Mouse (Mus musculus) hindbrain, embryonic 10.5 days (tissue): ENCODE measurements around the gene Acat2. TPM values are rescaled to one million over a fixed set of nuclear protein-coding genes. Genes with fewer than 3 reads are reported as not detected.
A peak's percentile ranks its signal among the peaks of the same experiment; 100 is the strongest.
"Not testable (repeated sequence)": the region's sequence is repeated elsewhere in the genome, so short reads cannot be mapped to it uniquely, and the experiment has no call there.

Experiments used
- DNase-seq: peaks from one replicate; pipeline ENCODE4 v3.0.0-alpha.2; 2017; ENCODE audit warnings: low spot score
- H3K27ac ChIP-seq: fragments of 300-500 bp; sonication (generic); 2 replicates; pipeline ENCODE4 v1.5.1; 2016; ENCODE audit warnings: mild to moderate bottlenecking, moderate library complexity
- H3K27me3 ChIP-seq: fragments of 300-500 bp; sonication (generic); 2 replicates; pipeline ENCODE4 v1.6.1; 2016; ENCODE audit warnings: mild to moderate bottlenecking; ENCODE audit not compliant: poor library complexity, insufficient read depth, severe bottlenecking
- H3K36me3 ChIP-seq: fragments of 300-500 bp; sonication (generic); 2 replicates; pipeline ENCODE4 v1.6.1; 2016; ENCODE audit warnings: mild to moderate bottlenecking, moderate library complexity
- H3K4me1 ChIP-seq: fragments of 300-500 bp; sonication (generic); replicated peaks from 2 replicates; pipeline ENCODE4 v1.6.1; 2016; ENCODE audit warnings: mild to moderate bottlenecking
- H3K4me3 ChIP-seq: fragments of 300-500 bp; sonication (generic); 2 replicates; pipeline ENCODE4 v1.5.1; 2016; ENCODE audit warnings: mild to moderate bottlenecking, moderate library complexity
- H3K9me3 ChIP-seq: fragments of 300-500 bp; sonication (generic); 2 replicates; pipeline ENCODE4 v1.6.1; 2016; ENCODE audit warnings: mild to moderate bottlenecking, moderate library complexity
- WGBS: fragments of 180-500 bp; shearing (Covaris S2); methylation state at CpG from one replicate; pipeline ENCODE4 v1.1.7; 2016; 5-methylcytosine and 5-hydroxymethylcytosine counted together
- polyA plus RNA-seq: library from polyadenylated mRNA; unstranded; fragments of >200 nt; fragmentation: Nextera tagmentation; extraction: Ambion mirVana; gene quantifications from 2 replicates; pipeline ENCODE4 v1.2.1, GENCODE M21; 2016

Gene Acat2
- 384 and 451 TPM in 2 replicates for polyA plus RNA-seq

DNA sequence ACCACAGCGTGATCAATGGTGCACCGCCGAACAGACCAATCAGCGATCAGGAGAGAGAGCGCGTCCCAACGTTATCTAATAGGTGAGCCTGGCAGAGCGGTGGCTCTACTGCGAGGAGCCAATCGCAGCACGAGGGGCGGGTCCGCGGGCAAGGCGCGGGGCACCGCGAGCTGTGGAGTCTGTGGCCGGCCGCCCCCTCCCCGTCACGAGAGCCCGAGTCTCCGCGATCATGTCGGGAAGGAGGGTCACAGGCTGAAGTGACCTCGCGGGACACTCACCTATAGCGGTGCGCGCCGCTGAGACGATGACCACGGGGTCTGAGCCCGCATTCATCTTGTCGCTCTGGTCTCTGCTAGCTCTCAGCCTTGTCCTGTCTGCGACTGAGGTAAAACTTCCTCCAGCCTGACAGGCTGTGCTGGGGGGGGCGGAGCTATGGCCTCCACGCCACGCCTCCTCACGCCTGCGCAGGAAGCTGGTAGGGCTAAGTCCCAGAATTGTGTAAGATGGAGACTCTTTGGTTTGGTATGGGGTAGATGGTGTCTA is at the start of gene Acat2:
Acat2 (minus strand) TSS at position 417 of the 543 bp plus-strand sequence.
- H3K4me3 ChIP-seq, result peak within 1 kb of the TSS; percentile 75
- no peaks in the 10 kb centered on the region for H3K27me3 ChIP-seq
- H3K36me3 ChIP-seq, result peaks cover 31% of the 10 kb centered on the region
- peak within 1 kb of the TSS; percentile 91 for H3K27ac ChIP-seq
- no peaks in the 10 kb centered on the region for H3K9me3 ChIP-seq
- DNase-seq, result peak; percentile 93
- H3K4me1 ChIP-seq, result peaks cover 18% of the 10 kb centered on the region
- under 1% methylated on average over 42 of the region's 42 CpGs for WGBS

DNA sequence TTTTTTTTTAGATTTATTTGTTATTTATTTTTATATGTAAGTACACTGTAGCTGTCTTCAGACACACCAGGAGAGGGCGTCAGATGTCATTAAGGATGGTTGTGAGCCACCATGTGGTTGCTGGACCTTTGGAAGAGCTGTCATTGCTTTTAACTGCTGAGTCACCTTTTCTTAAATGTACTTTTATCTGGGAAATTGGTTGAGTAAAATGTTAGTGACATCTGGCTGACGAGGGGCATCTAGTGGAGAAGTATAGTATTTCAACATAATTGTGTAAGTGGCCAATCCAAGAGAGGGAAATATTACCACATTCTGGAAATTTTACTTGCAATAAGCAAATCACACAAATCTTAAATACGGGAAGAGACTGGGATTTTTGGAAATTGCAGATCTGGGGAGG is 49.3 kb upstream of the Acat2 start:
- H3K9me3 ChIP-seq, result no peaks in the 10 kb centered on the region
- peaks cover 14% of the 10 kb centered on the region for H3K4me1 ChIP-seq
- no peak for DNase-seq
- no peak overlapping the region for H3K4me3 ChIP-seq
- peaks cover 44% of the 10 kb centered on the region for H3K36me3 ChIP-seq
- 50% methylated on average over 3 of the region's 3 CpGs for whole genome bisulfite sequencing
- H3K27ac ChIP-seq, result no peak overlapping the region
- no peaks in the 10 kb centered on the region for H3K27me3 ChIP-seq

DNA sequence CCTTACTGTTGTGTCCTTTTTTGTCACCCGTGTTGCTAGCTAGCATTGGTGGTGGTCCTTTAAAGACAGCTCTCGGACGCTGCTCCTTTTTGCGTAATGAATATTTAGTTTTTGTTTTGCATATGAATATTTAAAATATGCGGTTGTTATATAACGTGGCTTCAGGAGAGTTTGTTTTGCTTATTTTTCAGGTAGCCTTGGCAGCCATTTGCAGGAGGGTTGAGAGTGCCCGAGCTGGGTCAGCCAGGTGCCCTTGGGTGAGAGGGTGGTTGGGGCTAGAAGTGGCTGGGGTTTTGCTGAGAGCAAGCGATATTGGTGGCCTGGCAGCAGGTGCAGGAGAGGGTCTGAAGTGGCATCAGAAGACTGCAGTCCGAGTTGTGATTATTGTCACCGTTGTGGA is 48.0 kb upstream of the Acat2 start:
- H3K4me3 ChIP-seq, result peak overlapping the region; percentile 92
- no peaks in the 10 kb centered on the region for H3K27me3 ChIP-seq
- no peak for DNase-seq
- peaks cover 30% of the 10 kb centered on the region for H3K36me3 ChIP-seq
- 5% methylated on average over 10 of the region's 10 CpGs for WGBS
- peaks cover 14% of the 10 kb centered on the region for H3K4me1 ChIP-seq
- H3K9me3 ChIP-seq, result no peaks in the 10 kb centered on the region
- H3K27ac ChIP-seq, result peak overlapping the region; percentile 88

DNA sequence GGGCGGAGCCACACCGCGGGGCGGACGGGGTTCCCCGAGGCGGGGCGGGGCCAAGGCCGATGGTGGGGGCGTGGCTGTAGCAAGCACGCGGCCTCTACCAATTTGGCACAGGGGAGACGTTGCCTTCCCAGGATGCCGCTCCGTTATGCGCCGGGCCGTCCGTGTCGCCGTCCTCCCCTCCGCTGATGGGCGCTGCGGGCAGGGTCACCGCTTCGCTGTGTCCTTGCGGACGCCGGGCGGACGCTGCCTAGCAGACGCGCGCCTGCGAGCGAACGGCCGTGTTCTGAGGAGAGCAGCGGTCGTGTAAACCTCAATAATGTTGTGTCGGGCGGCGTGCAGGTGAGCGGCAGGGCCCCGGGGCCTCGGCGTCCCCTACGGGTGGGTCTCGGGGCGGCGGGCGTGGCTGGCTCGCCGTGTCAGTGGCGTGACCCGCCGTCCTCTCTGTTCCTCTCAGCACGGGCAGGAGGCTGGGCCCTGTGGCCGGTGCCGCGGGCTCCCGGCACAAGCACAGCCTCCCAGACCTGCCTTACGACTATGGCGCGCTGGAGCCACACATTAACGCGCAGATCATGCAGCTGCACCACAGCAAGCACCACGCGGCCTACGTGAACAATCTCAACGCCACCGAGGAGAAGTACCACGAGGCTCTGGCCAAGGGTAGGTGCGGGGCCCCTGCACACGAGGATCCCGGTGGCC is 47.3 kb upstream of the Acat2 start:
- Histone ChIP-seq H3K36me3 (peaks cover 24% of the 10 kb centered on the region), H3K9me3 (no peaks in the 10 kb centered on the region), H3K27ac (peak overlapping the region; percentile 88), H3K4me3 (peak overlapping the region; percentile 92), H3K4me1 (peaks cover 14% of the 10 kb centered on the region), H3K27me3 (no peaks in the 10 kb centered on the region)
- DNase-seq, result peak; percentile 99
- under 1% methylated on average over 76 of the region's 76 CpGs for WGBS

DNA sequence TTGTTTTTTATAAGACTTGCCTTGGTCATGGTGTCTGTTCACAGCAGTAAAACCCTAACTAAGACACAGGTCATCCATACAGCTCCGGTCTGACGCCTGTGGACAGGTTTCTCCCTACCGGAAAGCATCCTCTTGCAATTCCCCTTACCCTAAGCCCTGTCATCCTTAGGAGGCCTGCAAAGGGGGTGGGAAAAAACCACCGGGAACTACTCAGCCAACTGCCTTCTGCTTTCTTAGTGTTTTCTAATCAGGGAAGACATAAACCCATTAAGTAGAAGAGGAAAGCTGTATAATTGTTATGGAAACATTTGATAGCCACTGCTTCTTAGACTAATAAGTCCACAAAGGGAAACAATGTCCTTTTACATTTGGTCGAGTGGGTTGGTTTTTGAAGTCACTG is 46.4 kb upstream of the Acat2 start:
- whole genome bisulfite sequencing, result 58% methylated on average over 5 of the region's 5 CpGs
- Histone ChIP-seq H3K4me1 (peaks cover 14% of the 10 kb centered on the region), H3K9me3 (no peaks in the 10 kb centered on the region), H3K27me3 (no peaks in the 10 kb centered on the region), H3K27ac (peak overlapping the region; percentile 88), H3K4me3 (peak overlapping the region; percentile 92), H3K36me3 (peaks cover 15% of the 10 kb centered on the region)
- no peak for DNase-seq

DNA sequence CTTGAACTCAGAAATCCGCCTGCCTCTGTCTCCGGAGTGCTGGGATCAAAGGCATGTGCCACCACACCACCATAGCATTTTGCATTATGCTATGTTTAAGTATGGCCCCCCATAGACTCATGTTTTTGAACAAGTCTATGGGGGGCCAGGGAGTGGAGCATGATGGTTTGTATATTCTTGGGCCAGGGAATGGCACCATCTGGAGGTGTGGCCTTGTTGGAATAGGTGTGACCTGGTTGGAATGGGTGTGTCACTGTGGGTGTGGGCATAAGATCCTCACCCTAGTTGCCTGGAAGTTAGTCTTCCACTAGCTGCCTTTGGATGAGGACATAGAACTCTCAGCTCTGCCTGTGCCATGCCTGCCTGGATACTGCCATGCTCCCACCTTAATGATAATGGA is 46.0 kb upstream of the Acat2 start, which contains the start of gene Sod2:
Sod2 (plus strand) TSS at position 301 of the 400 bp plus-strand sequence.
- not testable (repeated sequence) for H3K27me3 ChIP-seq, H3K9me3 ChIP-seq, DNase-seq
- H3K4me1 ChIP-seq, result peaks cover 14% of the 10 kb centered on the region
- 93% methylated on average over 2 of the region's 2 CpGs for WGBS
- H3K4me3 ChIP-seq, result peak within 1 kb of the TSS; percentile 92
- H3K27ac ChIP-seq, result peak within 1 kb of the TSS; percentile 88
- H3K36me3 ChIP-seq, result peaks cover 11% of the 10 kb centered on the region

DNA sequence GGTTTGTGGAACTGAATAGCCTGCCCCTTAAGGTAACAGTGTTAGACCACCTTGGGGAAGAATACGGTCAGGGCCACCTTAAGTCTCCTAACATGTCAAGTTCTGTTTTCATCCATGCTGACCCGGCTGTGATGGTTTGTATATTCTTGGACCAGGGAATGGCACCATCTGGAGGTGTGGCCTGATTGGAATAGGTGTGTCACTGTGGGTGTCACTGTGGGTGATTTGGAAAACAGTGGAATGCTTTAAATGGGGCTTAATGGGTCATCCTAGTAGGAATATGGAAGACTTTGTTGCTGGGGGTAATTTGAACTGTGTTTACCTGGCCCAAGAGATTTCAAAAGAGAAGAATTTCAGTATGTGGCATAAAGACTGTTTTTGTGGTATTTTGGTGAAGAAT is 43.9 kb upstream of the Acat2 start:
- WGBS, result 88% methylated on average over 2 of the region's 2 CpGs
- not testable (repeated sequence) for H3K9me3 ChIP-seq, H3K36me3 ChIP-seq, DNase-seq, H3K27ac ChIP-seq, H3K4me3 ChIP-seq, H3K27me3 ChIP-seq
- peaks cover 14% of the 10 kb centered on the region for H3K4me1 ChIP-seq

DNA sequence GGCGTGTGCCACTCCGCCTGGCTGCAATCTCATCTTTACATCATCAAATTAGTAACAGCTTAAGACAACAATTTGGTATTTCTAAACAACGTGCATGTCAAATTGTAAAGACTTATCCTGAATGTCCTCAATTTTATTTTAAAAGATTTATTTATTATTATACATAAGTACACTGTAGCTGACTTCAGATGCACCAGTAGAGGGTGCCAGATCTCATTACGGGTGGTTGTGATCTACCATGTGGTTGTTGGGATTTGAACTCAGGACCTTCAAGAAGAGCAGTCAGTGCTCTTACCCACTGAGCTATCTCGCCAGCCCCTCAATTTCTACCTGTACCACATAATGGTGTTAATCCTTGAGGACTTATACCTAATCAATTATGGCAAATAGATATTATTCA is 41.7 kb upstream of the Acat2 start:
- not testable (repeated sequence) for H3K9me3 ChIP-seq, H3K4me3 ChIP-seq, DNase-seq, H3K27ac ChIP-seq, H3K27me3 ChIP-seq, H3K36me3 ChIP-seq, H3K4me1 ChIP-seq
- WGBS, result 91% methylated on average over 5 of the region's 5 CpGs

DNA sequence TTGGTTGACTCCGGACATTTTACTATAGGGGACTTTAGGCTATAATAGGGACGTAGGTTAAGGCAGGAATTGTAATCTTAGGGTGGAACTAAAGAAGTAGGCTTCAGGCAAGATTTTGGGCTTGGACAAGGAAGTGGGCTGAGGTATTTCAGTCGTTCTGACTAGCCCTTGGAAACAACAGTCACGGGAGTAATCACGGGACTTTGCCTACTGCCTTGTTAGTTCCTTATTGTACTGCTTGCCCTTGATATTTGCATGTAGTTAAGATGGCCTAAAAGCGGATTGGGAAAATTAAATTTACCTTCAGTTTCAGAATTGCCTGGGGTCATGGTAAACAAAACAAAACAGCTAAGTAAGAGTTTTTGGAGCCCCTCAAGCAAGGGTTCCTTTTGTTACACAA is 38.5 kb upstream of the Acat2 start:
- no peaks in the 10 kb centered on the region for H3K9me3 ChIP-seq
- DNase-seq, result no peak
- H3K4me3 ChIP-seq, result no peak overlapping the region
- no peaks in the 10 kb centered on the region for H3K4me1 ChIP-seq
- H3K36me3 ChIP-seq, result no peaks in the 10 kb centered on the region
- no peaks in the 10 kb centered on the region for H3K27me3 ChIP-seq
- no peak overlapping the region for H3K27ac ChIP-seq
- WGBS, result 81% methylated on average over 6 of the region's 6 CpGs

DNA sequence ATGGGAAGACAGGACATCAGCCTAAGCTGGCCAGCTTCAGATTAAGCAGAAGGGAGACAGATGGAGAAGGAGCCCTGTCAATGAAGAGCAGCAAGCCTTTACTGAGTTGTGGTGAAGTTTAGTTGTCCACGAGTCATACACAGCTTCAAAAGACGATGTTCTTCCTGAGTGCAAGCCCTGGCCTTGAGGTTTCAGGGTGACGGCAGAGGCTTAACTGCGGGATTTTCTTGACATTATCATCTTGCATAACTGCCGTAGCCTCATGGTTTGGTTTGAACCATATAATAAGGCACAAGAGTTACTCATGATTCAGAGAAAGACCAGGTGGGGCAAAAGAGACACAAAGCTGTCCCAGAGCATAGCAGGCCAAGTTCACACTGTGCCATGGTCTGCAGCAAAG is 37.3 kb upstream of the Acat2 start:
- Histone ChIP-seq H3K27me3 (no peaks in the 10 kb centered on the region), H3K9me3 (no peaks in the 10 kb centered on the region), H3K36me3 (no peaks in the 10 kb centered on the region), H3K27ac (no peak overlapping the region), H3K4me3 (no peak overlapping the region), H3K4me1 (peaks cover 7% of the 10 kb centered on the region; the same call in 1 of the 2 replicates)
- 88% methylated on average over 5 of the region's 5 CpGs for WGBS
- no peak for DNase-seq

DNA sequence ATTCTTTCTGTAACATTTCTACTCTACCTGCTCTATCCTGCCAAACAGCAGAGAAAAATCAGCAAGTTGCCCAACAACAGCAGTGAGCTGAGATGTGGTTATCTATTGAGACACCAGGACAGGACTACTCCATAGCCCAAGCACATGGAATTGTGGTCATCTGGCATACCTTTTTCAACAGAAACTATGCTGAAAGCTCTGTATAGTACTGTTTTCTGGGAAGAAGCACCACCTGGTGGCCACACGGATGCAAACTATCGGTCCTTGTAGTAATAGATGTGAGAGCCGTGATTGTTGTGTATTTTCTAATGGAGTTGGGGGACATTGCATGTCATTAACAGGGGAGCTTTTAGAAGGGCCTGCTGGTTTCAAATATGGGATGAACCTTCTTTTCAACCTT is 35.8 kb upstream of the Acat2 start:
- H3K27me3 ChIP-seq, result no peaks in the 10 kb centered on the region
- H3K27ac ChIP-seq, result no peak overlapping the region
- no peaks in the 10 kb centered on the region for H3K9me3 ChIP-seq
- H3K36me3 ChIP-seq, result no peaks in the 10 kb centered on the region
- peaks cover 7% of the 10 kb centered on the region; the same call in 1 of the 2 replicates for H3K4me1 ChIP-seq
- peak; percentile 29 for DNase-seq
- 24% methylated on average over 3 of the region's 3 CpGs for WGBS
- no peak overlapping the region for H3K4me3 ChIP-seq

DNA sequence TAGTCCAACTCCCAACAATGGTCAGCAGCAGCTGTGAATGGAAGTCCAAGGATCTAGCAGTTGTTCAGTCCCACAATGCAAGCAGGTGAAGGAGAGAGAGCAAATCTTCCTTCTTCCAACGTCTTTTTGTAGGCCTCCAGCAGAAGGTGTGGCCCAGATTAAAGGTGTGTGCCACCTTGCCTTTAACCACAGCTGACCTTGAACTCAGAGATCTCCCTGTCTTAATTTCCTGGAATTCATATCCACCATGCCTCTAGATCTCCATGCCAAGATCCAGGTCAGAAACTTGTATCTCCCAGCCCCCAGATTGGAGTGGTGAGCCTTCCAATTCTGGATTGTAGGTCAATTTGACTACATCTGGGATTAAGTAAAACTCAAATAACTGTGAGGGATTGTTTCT is 33.5 kb upstream of the Acat2 start, which contains the start of gene Wtap:
Wtap (minus strand) TSS at position 101 of the 400 bp plus-strand sequence.
- H3K4me3 ChIP-seq, result peak within 1 kb of the TSS; percentile 98
- H3K27me3 ChIP-seq, result no peaks in the 10 kb centered on the region
- H3K27ac ChIP-seq, result peak within 1 kb of the TSS; percentile 100
- H3K9me3 ChIP-seq, result no peaks in the 10 kb centered on the region
- peaks cover 17% of the 10 kb centered on the region for H3K4me1 ChIP-seq
- DNase-seq, result no peak
- H3K36me3 ChIP-seq, result peaks cover 3% of the 10 kb centered on the region
- WGBS, result 88% methylated on average over 1 of the region's 1 CpGs

DNA sequence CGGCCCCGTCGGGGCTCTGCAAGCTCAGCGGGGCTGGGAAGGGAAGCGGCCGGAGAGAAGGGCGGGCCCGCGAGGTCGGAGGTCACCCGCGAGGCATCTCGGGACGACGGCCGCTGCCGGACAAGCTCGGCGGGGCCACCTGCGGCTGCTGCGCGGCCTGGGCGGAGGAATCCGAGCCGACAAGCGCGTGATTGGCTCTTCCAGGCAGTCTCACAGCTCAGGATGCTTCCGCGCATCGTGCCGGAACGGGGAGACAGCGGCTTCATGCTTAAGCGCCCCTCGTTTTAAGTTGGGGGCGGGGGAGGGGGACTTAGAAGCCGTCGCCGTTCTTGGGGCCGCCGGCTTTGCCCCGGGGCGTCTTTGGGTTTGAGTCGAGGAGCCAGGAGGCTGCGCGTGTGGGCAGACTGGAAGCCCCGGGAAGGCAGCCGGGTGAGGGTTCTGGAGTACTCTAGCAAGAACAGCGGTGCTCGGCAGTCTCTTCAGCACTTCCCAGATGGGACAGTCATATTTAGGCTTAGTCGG is 32.0 kb upstream of the Acat2 start:
- no peaks in the 10 kb centered on the region for H3K27me3 ChIP-seq
- WGBS, result 0% methylated on average over 51 of the region's 51 CpGs

More for the DNA sequence above, 32.0 kb upstream of the Acat2 start:
- peak overlapping the region; percentile 100 for H3K27ac ChIP-seq
- H3K9me3 ChIP-seq, result peaks cover 6% of the 10 kb centered on the region
- H3K4me3 ChIP-seq, result peak overlapping the region; percentile 98
- DNase-seq, result peak; percentile 94
- peaks cover 18% of the 10 kb centered on the region for H3K36me3 ChIP-seq
- H3K4me1 ChIP-seq, result peaks cover 17% of the 10 kb centered on the region
